Mouse (Mus musculus) CH12.LX (cell line): Measurements from ENCODE around the gene Zfp692. TPM values are rescaled to one million over a fixed set of nuclear protein-coding genes. Genes with fewer than 3 reads are reported as not detected.

Source experiments
- DNase-seq: peaks from one replicate; pipeline ENCODE4 v3.0.0-alpha.2; 2013; ENCODE audit errors: extremely low read depth
- H3K27ac ChIP-seq: 2 replicates; pipeline ENCODE4 v1.5.1; 2012; ENCODE audit warnings: low read depth, mild to moderate bottlenecking, control low read depth, moderate library complexity; ENCODE audit not compliant: insufficient read depth
- H3K27me3 ChIP-seq: replicated peaks from 2 replicates; pipeline ENCODE3; 2012; ENCODE audit warnings: inconsistent platforms
- H3K36me3 ChIP-seq, 2 experiments: replicated peaks in 1 of 2; 2 replicates each; pipeline versions ENCODE3 to v1.6.1; 2012; ENCODE audit warnings: inconsistent platforms in 1 of 2, low read length in 1 of 2, mild to moderate bottlenecking in 1 of 2, mixed read lengths in 1 of 2, moderate library complexity in 1 of 2; ENCODE audit not compliant: control insufficient read depth in 1 of 2, insufficient read depth in 1 of 2
- H3K4me1 ChIP-seq, 2 experiments: 2 replicates each; pipeline ENCODE4 v1.6.1; 2012; ENCODE audit warnings: inconsistent platforms in 1 of 2, moderate library complexity in 1 of 2; ENCODE audit not compliant: insufficient read depth in 2 of 2, control insufficient read depth in 1 of 2
- H3K4me2 ChIP-seq: 2 replicates; pipeline ENCODE4 v1.6.1; 2012; ENCODE audit warnings: low read depth, mild to moderate bottlenecking, control low read depth; ENCODE audit not compliant: poor library complexity, insufficient read depth, severe bottlenecking
- H3K4me3 ChIP-seq, 3 experiments: fragments of 150-350 bp in 1 of 3; sonication (generic) in 1 of 3; replicated peaks in 1 of 3; 2 replicates each; pipeline versions ENCODE3 to v1.5.1; 2011 to 2012; ENCODE audit warnings: low read depth in 2 of 3, low read length in 2 of 3, mild to moderate bottlenecking in 2 of 3, moderate library complexity in 2 of 3, control low read depth in 1 of 3, improper control_type of control experiment in 1 of 3, inconsistent platforms in 1 of 3, mixed read lengths in 1 of 3; ENCODE audit not compliant: poor library complexity in 1 of 3
- H3K79me2 ChIP-seq: replicated peaks from 2 replicates; pipeline ENCODE4 v1.6.1; 2012; ENCODE audit warnings: mild to moderate bottlenecking, moderate library complexity; ENCODE audit not compliant: control insufficient read depth, poor library complexity, insufficient read depth, severe bottlenecking; ENCODE audit errors: extremely low read depth
- H3K9ac ChIP-seq: 2 replicates; pipeline ENCODE4 v1.6.1; 2012; ENCODE audit warnings: low read depth, mild to moderate bottlenecking, control low read depth, moderate library complexity; ENCODE audit not compliant: insufficient read depth
- H3K9me3 ChIP-seq: replicated peaks from 2 replicates; pipeline ENCODE3; 2012; ENCODE audit warnings: low read length, inconsistent platforms, mixed read lengths
- BHLHE40 ChIP-seq: IDR thresholded peaks from 2 replicates; pipeline ENCODE4 v1.6.1; 2011; ENCODE audit warnings: mild to moderate bottlenecking, low read depth, low read length, improper control_type of control experiment
- CHD1 ChIP-seq: IDR thresholded peaks from 2 replicates; pipeline ENCODE4 v1.6.1; 2012; ENCODE audit warnings: low read depth, low read length, improper control_type of control experiment, inconsistent platforms
- CHD2 ChIP-seq: IDR thresholded peaks from 2 replicates; pipeline ENCODE4 v1.6.1; 2011; ENCODE audit warnings: low read length, improper control_type of control experiment
- CTCF ChIP-seq, 2 experiments: IDR thresholded peaks in 1 of 2; conservative IDR thresholded peaks in 1 of 2; 2 replicates each; pipeline ENCODE4 v1.5.1; 2011 to 2012; ENCODE audit warnings: low read depth in 2 of 2, low read length in 2 of 2, improper control_type of control experiment in 1 of 2, inconsistent platforms in 1 of 2, mild to moderate bottlenecking in 1 of 2, moderate library complexity in 1 of 2
- E2F4 ChIP-seq: IDR thresholded peaks from 2 replicates; pipeline ENCODE4 v1.6.1; 2011; ENCODE audit warnings: low read depth, low read length, improper control_type of control experiment; ENCODE audit not compliant: insufficient replicate concordance
- ELF1 ChIP-seq: IDR thresholded peaks from 2 replicates; pipeline ENCODE4 v1.6.1; 2014; ENCODE audit warnings: low read depth, mild to moderate bottlenecking, inconsistent platforms, low read length, improper control_type of control experiment
- GABPA ChIP-seq: IDR thresholded peaks from 2 replicates; pipeline ENCODE4 v1.6.1; 2012; ENCODE audit warnings: low read depth, low read length, improper control_type of control experiment, inconsistent platforms; ENCODE audit not compliant: insufficient replicate concordance
- HCFC1 ChIP-seq: IDR thresholded peaks from 2 replicates; pipeline ENCODE4 v1.6.1; 2012; ENCODE audit warnings: low read depth, mild to moderate bottlenecking, inconsistent platforms, low read length, improper control_type of control experiment
- IRF4 ChIP-seq: IDR thresholded peaks from 2 replicates; pipeline ENCODE4 v1.6.1; 2014; ENCODE audit warnings: low read depth, mild to moderate bottlenecking, inconsistent platforms, low read length, improper control_type of control experiment
- JUND ChIP-seq: conservative IDR thresholded peaks from 2 replicates; pipeline ENCODE4 v1.6.1; 2011; ENCODE audit warnings: low read depth, low read length, improper control_type of control experiment
- KAT2A ChIP-seq: IDR thresholded peaks from 2 replicates; pipeline ENCODE4 v1.6.1; 2012; ENCODE audit warnings: low read length, improper control_type of control experiment, inconsistent platforms; ENCODE audit not compliant: insufficient replicate concordance
- MAFK ChIP-seq: IDR thresholded peaks from 2 replicates; pipeline ENCODE4 v1.6.1; 2011; ENCODE audit warnings: low read length, improper control_type of control experiment; ENCODE audit not compliant: insufficient replicate concordance
- MAX ChIP-seq: IDR thresholded peaks from 2 replicates; pipeline ENCODE4 v1.6.1; 2011; ENCODE audit warnings: low read length, improper control_type of control experiment
- MAZ ChIP-seq: IDR thresholded peaks from 2 replicates; pipeline ENCODE4 v1.6.1; 2012; ENCODE audit warnings: low read depth, mild to moderate bottlenecking, inconsistent platforms, low read length, improper control_type of control experiment, moderate library complexity
- MEF2A ChIP-seq: IDR thresholded peaks from 2 replicates; pipeline ENCODE4 v1.6.1; 2014; ENCODE audit warnings: low read depth, mild to moderate bottlenecking, inconsistent platforms, low read length, improper control_type of control experiment, borderline replicate concordance
- MXI1 ChIP-seq: IDR thresholded peaks from 2 replicates; pipeline ENCODE4 v1.6.1; 2011; ENCODE audit warnings: mild to moderate bottlenecking, low read depth, low read length, improper control_type of control experiment
- MYC ChIP-seq: IDR thresholded peaks from 2 replicates; pipeline ENCODE4 v1.6.1; 2011; ENCODE audit warnings: low read depth, mild to moderate bottlenecking, improper control_type of control experiment, low read length
- NELFE ChIP-seq: IDR thresholded peaks from 2 replicates; pipeline ENCODE4 v1.6.1; 2011; ENCODE audit warnings: low read depth, low read length, improper control_type of control experiment
- NRF1 ChIP-seq: IDR thresholded peaks from 2 replicates; pipeline ENCODE4 v1.6.1; 2014; ENCODE audit warnings: low read depth, mild to moderate bottlenecking, inconsistent platforms, low read length, improper control_type of control experiment, moderate library complexity
- PAX5 ChIP-seq: IDR thresholded peaks from 2 replicates; pipeline ENCODE4 v1.6.1; 2012; ENCODE audit warnings: low read length, inconsistent platforms, mixed read lengths
- POLR2AphosphoS2 ChIP-seq: IDR thresholded peaks from 2 replicates; pipeline ENCODE4 v1.6.1; 2011; ENCODE audit warnings: low read depth, low read length, improper control_type of control experiment
- RAD21 ChIP-seq: IDR thresholded peaks from 2 replicates; pipeline ENCODE4 v1.6.1; 2011; ENCODE audit warnings: low read depth, mild to moderate bottlenecking, low read length, improper control_type of control experiment, moderate library complexity
- RCOR1 ChIP-seq: conservative IDR thresholded peaks from 2 replicates; pipeline ENCODE4 v1.6.1; 2012; ENCODE audit warnings: low read depth, mild to moderate bottlenecking, inconsistent platforms, low read length, improper control_type of control experiment
- SIN3A ChIP-seq: IDR thresholded peaks from 2 replicates; pipeline ENCODE4 v1.6.1; 2012; ENCODE audit warnings: low read length, improper control_type of control experiment, inconsistent platforms
- SMC3 ChIP-seq: IDR thresholded peaks from 2 replicates; pipeline ENCODE4 v1.6.1; 2011; ENCODE audit warnings: low read depth, low read length, improper control_type of control experiment
- TBP ChIP-seq: conservative IDR thresholded peaks from 2 replicates; pipeline ENCODE4 v1.6.1; 2011; ENCODE audit warnings: low read depth, low read length, improper control_type of control experiment
- TCF12 ChIP-seq: IDR thresholded peaks from 2 replicates; pipeline ENCODE4 v1.6.1; 2014; ENCODE audit warnings: low read depth, mild to moderate bottlenecking, inconsistent platforms, low read length, improper control_type of control experiment
- UBTF ChIP-seq: IDR thresholded peaks from 2 replicates; pipeline ENCODE4 v1.6.1; 2012; ENCODE audit warnings: low read depth, mild to moderate bottlenecking, inconsistent platforms, low read length, improper control_type of control experiment, moderate library complexity
- USF1 ChIP-seq: IDR thresholded peaks from 2 replicates; pipeline ENCODE4 v1.6.1; 2014; ENCODE audit warnings: low read depth, mild to moderate bottlenecking, inconsistent platforms, low read length, improper control_type of control experiment
- USF2 ChIP-seq: conservative IDR thresholded peaks from 2 replicates; pipeline ENCODE4 v1.6.1; 2011; ENCODE audit warnings: low read depth, low read length, improper control_type of control experiment
- ZC3H11A ChIP-seq: IDR thresholded peaks from 2 replicates; pipeline ENCODE4 v1.6.1; 2012; ENCODE audit warnings: low read depth, mild to moderate bottlenecking, inconsistent platforms, low read length, improper control_type of control experiment
- ZNF384 ChIP-seq: IDR thresholded peaks from 2 replicates; pipeline ENCODE4 v1.6.1; 2012; ENCODE audit warnings: low read depth, low read length, improper control_type of control experiment, inconsistent platforms
- dilution Hi-C: fragments of 300-500 bp; cut with MboI; formaldehyde crosslinking; loops from 2 replicates; pipeline ENCODE4 v1.14.3; 2020; ENCODE audit warnings: low sequenced_read_pairs; ENCODE audit not compliant: extremely low pct_unique_long_range_greater_than_20kb, extremely low pct_ligation_motif_present
- in situ Hi-C: fragments of 300-500 bp; cut with MboI; formaldehyde crosslinking; loops from 3 replicates; pipeline ENCODE4 v1.14.3; 2019; ENCODE audit warnings: low sequenced_read_pairs, low pct_ligation_motif_present, low pct_unique_long_range_greater_than_20kb, mixed read lengths
- polyA plus RNA-seq: library from polyadenylated mRNA; unstranded; fragments of >175 nt; gene quantifications from 2 replicates; pipeline ENCODE4 v1.2.1, GENCODE M21; 2012; ENCODE audit warnings: low read depth; ENCODE audit not compliant: insufficient read length
- total RNA-seq, 2 experiments: library from RNA; depleted of rRNA; stranded (reverse); fragments of 300-350 nt in 1 of 2; fragments of >200 nt in 1 of 2; gene quantifications; 2 replicates each; pipeline ENCODE4 v1.2.3; 2012 to 2014

Zfp692 gene
- total and polyA plus RNA-seq, 3 experiments: 13.1 to 18.7 (median 17.7) TPM

DNA sequence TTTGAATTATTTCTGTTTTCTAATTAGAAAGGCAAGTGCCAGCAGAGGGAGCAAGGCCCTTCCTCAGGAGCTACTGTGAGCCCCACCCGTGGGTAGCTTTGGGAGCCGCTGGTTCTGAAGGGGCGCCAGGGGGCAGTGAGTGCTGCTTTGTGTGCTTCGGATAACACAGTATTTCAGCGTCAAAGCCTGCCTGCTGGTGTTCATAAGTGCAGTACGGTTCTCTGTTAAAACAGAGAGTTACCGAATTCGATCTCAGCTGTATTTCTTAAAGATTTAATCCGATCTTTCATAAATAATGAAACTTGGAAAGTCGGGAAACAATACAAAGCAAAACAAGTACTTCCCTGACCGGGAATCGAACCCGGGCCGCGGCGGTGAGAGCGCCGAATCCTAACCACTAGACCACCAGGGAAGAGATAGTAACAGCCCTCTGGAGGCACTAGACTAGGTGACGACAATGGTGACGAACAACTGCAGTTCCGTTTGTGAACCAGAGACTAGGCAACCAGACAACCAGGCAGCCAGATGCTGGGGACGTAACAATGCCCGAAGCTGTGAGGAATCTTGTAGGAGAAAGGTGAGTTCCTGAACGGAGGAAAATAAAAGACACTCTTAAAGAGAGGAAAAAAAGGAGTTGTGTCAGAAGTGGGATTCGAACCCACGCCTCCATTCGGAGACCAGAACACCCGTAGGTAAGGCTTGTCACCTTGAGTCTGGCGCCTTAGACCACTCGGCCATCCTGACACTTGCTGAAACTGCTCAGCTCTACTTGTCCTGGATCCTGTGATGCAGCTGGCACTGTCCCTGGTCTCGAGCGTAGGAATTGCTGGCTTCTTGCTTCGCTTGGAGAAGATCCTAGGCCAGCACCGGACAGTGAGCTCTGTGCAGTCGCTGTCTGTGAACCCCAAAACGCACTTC lies 4.8 kb upstream of the Zfp692 start:
- peak overlapping the region; percentile 38 for H3K9ac ChIP-seq
- H3K36me3 ChIP-seq: no peaks in the 10 kb centered on the region
- H3K4me2 ChIP-seq: peak overlapping the region; percentile 21; the same call in 1 of the 2 replicates
- peaks cover 19% of the 10 kb centered on the region for H3K27me3 ChIP-seq
- no peaks in the 10 kb centered on the region for H3K79me2 ChIP-seq
- H3K27ac ChIP-seq: peak overlapping the region; percentile 57
- in situ Hi-C loops: loop anchor here (10.0 kb wide), 2 partner anchors 117 to 347 kb away; no protein-coding TSS in a partner anchor
- DNase-seq: peak; percentile 99
- H3K4me3 ChIP-seq: peak overlapping the region; percentile 57 to 90 (median 63)
- H3K9me3 ChIP-seq: no peaks in the 10 kb centered on the region
- dilution Hi-C loops: no loop called here
- peaks cover 3 to 27% of the 10 kb centered on the region in 2 experiments for H3K4me1 ChIP-seq
- TF ChIP-seq RAD21 (peak; percentile 68), CHD1 (no peak), BHLHE40 (no peak; the same call in 1 of the 2 replicates), ZNF384 (0 out of 2 replicates have a peak, but pooled peaks have one; percentile 36), CTCF (conservative IDR thresholded peaks at IDR 0.05 in 1 of 2, IDR thresholded peaks at IDR 0.05 in 1 of 2; ENCODE audit: low read depth in 2 of 2, low read length in 2 of 2) (peak in 1 of 2 experiments; percentile 99; a peak in 2 of 4 replicates), NRF1 (peak; percentile 74), MAFK (peak; percentile 95), ELF1 (peak; percentile 97), NELFE (no peak; the same call in 1 of the 2 replicates), MAZ (peak; percentile 94), GABPA (no peak), MEF2A (peak; percentile 74), POLR2AphosphoS2 (no peak), SMC3 (peak; percentile 86), MXI1 (peak; percentile 16; the same call in 1 of the 2 replicates), PAX5 (no peak), KAT2A (peak; percentile 93), RCOR1 (peak; percentile 21; the same call in 1 of the 2 replicates), TBP (peak; percentile 99), CHD2 (no peak), MAX (no peak), UBTF (no peak; the same call in 1 of the 2 replicates), JUND (peak; percentile 64; the same call in 1 of the 2 replicates), IRF4 (peak; percentile 33; the same call in 1 of the 2 replicates), USF1 (no peak), ZC3H11A (peak; percentile 19; the same call in 1 of the 2 replicates), USF2 (no peak), HCFC1 (peak; percentile 34), SIN3A (peak; percentile 69), MYC (0 out of 2 replicates have a peak, but pooled peaks have one; percentile 41), TCF12 (peak; percentile 45; the same call in 1 of the 2 replicates), E2F4 (peak; percentile 91)
